In the genomic region with DNA sequence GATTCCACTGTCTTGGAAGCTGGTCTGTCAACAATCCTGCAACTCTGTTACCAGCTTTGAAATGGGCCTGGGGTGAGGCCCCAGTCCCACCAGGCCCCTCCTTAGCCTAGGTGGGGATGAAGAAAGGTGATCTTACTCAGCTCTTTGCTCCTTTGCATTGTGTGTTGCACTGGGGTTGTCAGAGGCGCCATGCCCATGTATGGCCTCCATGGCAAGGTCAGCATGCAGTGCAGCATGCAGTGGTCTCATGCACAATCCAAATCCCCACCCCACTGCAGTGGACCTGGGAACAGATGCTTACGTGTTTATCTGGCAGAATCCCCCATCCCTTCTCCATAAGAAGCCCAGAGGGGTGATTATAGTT, we compare ENCODE assay signal across 25 mouse cellular contexts.
DNase-seq lines count a peak whose midpoint lies in the region; ATAC-seq lines count a peak whose summit lies in the region.
"Had no signal": no experiment of that assay in that cellular context is flagged by ENCODE, and none has a peak within 500 bp of the region (broad histone marks: within the 10 kb centered on the region; RNA-seq: fewer than 3 reads in every experiment).

No protein-coding gene starts in this region.

- no peak overlapping the region for H3K9ac ChIP-seq in embryonic facial prominence, embryonic 11.5 days (replicated peaks; ENCODE audit: low read length)
- H3K9ac ChIP-seq in hindbrain, embryonic 12.5 days = no peak overlapping the region
- no peak overlapping the region for H3K9ac ChIP-seq in hindbrain, embryonic 16.5 days (ENCODE audit: low read depth, low read length)
- H3K9ac ChIP-seq in neural tube, embryonic 11.5 days (ENCODE audit: low read length) = no peak overlapping the region
- H3K9ac ChIP-seq: embryonic facial prominence, embryonic 15.5 days; hindbrain, embryonic 15.5 days; liver, postnatal 0 days had no signal

- no peak overlapping the region for H3K4me3 ChIP-seq in embryonic facial prominence, embryonic 11.5 days (ENCODE audit: low read depth, low read length)
- no peak overlapping the region for H3K4me3 ChIP-seq in embryonic facial prominence, embryonic 10.5 days
- H3K4me3 ChIP-seq in hindbrain, embryonic 12.5 days = no peak overlapping the region
- H3K4me3 ChIP-seq in hindbrain, embryonic 16.5 days (ENCODE audit: low read length) = no peak overlapping the region
- H3K4me3 ChIP-seq in neural tube, embryonic 11.5 days (ENCODE audit: low read depth, low read length) = no peak overlapping the region
- H3K4me3 ChIP-seq: embryonic facial prominence, embryonic 15.5 days; hindbrain, embryonic 15.5 days; left cerebral cortex, adult 2 months; limb, embryonic 10.5 days had no signal

- 49% methylated on average over 2 of the region's 2 CpGs for WGBS in embryonic facial prominence, embryonic 11.5 days
- WGBS in embryonic facial prominence, embryonic 10.5 days = 57% methylated on average over 2 of the region's 2 CpGs
- 44% methylated on average over 2 of the region's 2 CpGs for WGBS in hindbrain, embryonic 12.5 days
- 57% methylated on average over 2 of the region's 2 CpGs for WGBS in hindbrain, embryonic 16.5 days
- 51% methylated on average over 2 of the region's 2 CpGs for WGBS in neural tube, embryonic 11.5 days

- ATAC-seq in embryonic facial prominence, embryonic 11.5 days (replicated peaks; ENCODE audit: insufficient number of reproducible peaks, low FRiP score, low TSS enrichment, low read depth) = 0 out of 2 replicates have a peak, but pooled peaks have one; percentile 34
- no peak for ATAC-seq in hindbrain, embryonic 12.5 days (ENCODE audit: low FRiP score)
- ATAC-seq in hindbrain, embryonic 16.5 days = no peak
- no peak for ATAC-seq in neural tube, embryonic 11.5 days (ENCODE audit: insufficient read depth, low FRiP score, low TSS enrichment)
- no peak for ATAC-seq in activated CD4-positive, CD25-positive, alpha-beta regulatory T cell, adult 4 months
- ATAC-seq: intestine, embryonic 16.5 days; liver, postnatal 0 days; lung, postnatal 0 days had no signal

- peaks cover 17% of the 10 kb centered on the region for H3K27me3 ChIP-seq in embryonic facial prominence, embryonic 11.5 days (ENCODE audit: control insufficient read depth, insufficient read depth, low read length)
- H3K27me3 ChIP-seq in embryonic facial prominence, embryonic 10.5 days (replicated peaks; ENCODE audit: low read depth, poor library complexity, severe bottlenecking) = peaks cover 85% of the 10 kb centered on the region
- H3K27me3 ChIP-seq in hindbrain, embryonic 12.5 days = peaks cover 88% of the 10 kb centered on the region
- H3K27me3 ChIP-seq in hindbrain, embryonic 16.5 days (replicated peaks; ENCODE audit: control insufficient read depth, insufficient read depth, low read length) = peaks cover 43% of the 10 kb centered on the region
- peaks cover 74% of the 10 kb centered on the region for H3K27me3 ChIP-seq in neural tube, embryonic 11.5 days (ENCODE audit: control insufficient read depth, insufficient read depth, low read length)

- H3K4me2 ChIP-seq in embryonic facial prominence, embryonic 11.5 days (ENCODE audit: low read depth, low read length) = no peak overlapping the region
- no peak overlapping the region for H3K4me2 ChIP-seq in hindbrain, embryonic 12.5 days (replicated peaks)
- H3K4me2 ChIP-seq in hindbrain, embryonic 16.5 days (ENCODE audit: low read length) = no peak overlapping the region
- no peak overlapping the region for H3K4me2 ChIP-seq in neural tube, embryonic 11.5 days (ENCODE audit: low read depth)
- H3K4me2 ChIP-seq: embryonic facial prominence, embryonic 15.5 days; heart, embryonic 11.5 days had no signal

- H3K9me3 ChIP-seq in embryonic facial prominence, embryonic 11.5 days (replicated peaks; ENCODE audit: control insufficient read depth, low read length) = no peaks in the 10 kb centered on the region
- H3K9me3 ChIP-seq in embryonic facial prominence, embryonic 10.5 days = no peaks in the 10 kb centered on the region
- no peaks in the 10 kb centered on the region for H3K9me3 ChIP-seq in hindbrain, embryonic 12.5 days (replicated peaks)
- H3K9me3 ChIP-seq in hindbrain, embryonic 16.5 days (ENCODE audit: control insufficient read depth, low read length) = no peaks in the 10 kb centered on the region
- H3K9me3 ChIP-seq in neural tube, embryonic 11.5 days (ENCODE audit: control insufficient read depth, low read length) = no peaks in the 10 kb centered on the region
- H3K9me3 ChIP-seq: embryonic facial prominence, embryonic 15.5 days; hindbrain, embryonic 15.5 days; limb, embryonic 10.5 days had no signal

- peaks cover 4% of the 10 kb centered on the region; the same call in 1 of the 2 replicates for H3K4me1 ChIP-seq in embryonic facial prominence, embryonic 11.5 days (ENCODE audit: control insufficient read depth, insufficient read depth, low read length)
- H3K4me1 ChIP-seq in embryonic facial prominence, embryonic 10.5 days = peaks cover 26% of the 10 kb centered on the region
- peaks cover 25% of the 10 kb centered on the region for H3K4me1 ChIP-seq in hindbrain, embryonic 12.5 days
- peaks cover 18% of the 10 kb centered on the region for H3K4me1 ChIP-seq in hindbrain, embryonic 16.5 days (ENCODE audit: control insufficient read depth, insufficient read depth, low read depth, low read length)
- H3K4me1 ChIP-seq in neural tube, embryonic 11.5 days (ENCODE audit: control insufficient read depth, insufficient read depth, low read length) = peaks cover 24% of the 10 kb centered on the region

- H3K27ac ChIP-seq in embryonic facial prominence, embryonic 11.5 days (replicated peaks; ENCODE audit: low read depth, low read length) = no peak overlapping the region
- H3K27ac ChIP-seq in embryonic facial prominence, embryonic 10.5 days (replicated peaks) = no peak overlapping the region
- H3K27ac ChIP-seq in hindbrain, embryonic 12.5 days = peak overlapping the region; percentile 55; the same call in 1 of the 2 replicates
- no peak overlapping the region for H3K27ac ChIP-seq in hindbrain, embryonic 16.5 days (ENCODE audit: low read depth, low read length)
- H3K27ac ChIP-seq in neural tube, embryonic 11.5 days (ENCODE audit: low read depth, low read length) = 0 out of 2 replicates have a peak overlapping the region, but pooled peaks have one; percentile 60
- H3K27ac ChIP-seq: embryonic facial prominence, embryonic 15.5 days; hindbrain, embryonic 15.5 days; kidney, postnatal 0 days; left cerebral cortex, adult 2 months; limb, embryonic 10.5 days; macrophage had no signal

- no peaks in the 10 kb centered on the region for H3K36me3 ChIP-seq in embryonic facial prominence, embryonic 11.5 days (replicated peaks; ENCODE audit: control insufficient read depth, insufficient read depth, low read depth, low read length)
- no peaks in the 10 kb centered on the region for H3K36me3 ChIP-seq in embryonic facial prominence, embryonic 10.5 days (replicated peaks)
- no peaks in the 10 kb centered on the region for H3K36me3 ChIP-seq in hindbrain, embryonic 12.5 days
- H3K36me3 ChIP-seq in hindbrain, embryonic 16.5 days (ENCODE audit: control insufficient read depth, insufficient read depth, low read length) = no peaks in the 10 kb centered on the region
- H3K36me3 ChIP-seq in neural tube, embryonic 11.5 days (ENCODE audit: control insufficient read depth, insufficient read depth, low read length) = no peaks in the 10 kb centered on the region
- H3K36me3 ChIP-seq: embryonic facial prominence, embryonic 15.5 days; hindbrain, embryonic 15.5 days; limb, embryonic 10.5 days had no signal

- DNase-seq in embryonic facial prominence, embryonic 11.5 days (ENCODE audit: low spot score) = no peak
- DNase-seq in embryonic facial prominence, embryonic 10.5 days (ENCODE audit: low spot score) = no peak
- DNase-seq in neural tube, embryonic 11.5 days (ENCODE audit: low spot score) = no peak
- no peak for DNase-seq in neural tube, embryonic 10.5 days (ENCODE audit: extremely low spot score, low spot score)
- no peak for DNase-seq in layer of hippocampus, adult 11-12 months (ENCODE audit: low spot score)
- DNase-seq: adrenal gland, postnatal 25 days; cerebellum, adult 8-10 months; cerebellum, postnatal 36 days; embryo, embryonic 11 days; gastrocnemius, postnatal 10 days; liver, postnatal 0 days; right cerebral cortex, postnatal 25 days; spleen, adult 18-20 months had no signal

Comparison
In these comparisons a context has a peak if more than half of its experiments do, and no peak if none do; other contexts are left out.
1. H3K27ac ChIP-seq: peak in hindbrain, embryonic 12.5 days (single experiment) and neural tube, embryonic 11.5 days (single experiment); none in embryonic facial prominence, embryonic 11.5 days (single experiment), embryonic facial prominence, embryonic 10.5 days (single experiment) and hindbrain, embryonic 16.5 days (single experiment).